Mouse (Mus musculus): Measurements from ENCODE around the gene Grid2ip. TPM values are rescaled to one million over a fixed set of nuclear protein-coding genes. Genes with fewer than 3 reads are reported as not detected.

Gene Grid2ip
- total RNA-seq, 1 experiment from 2014 or later, result not detected

DNA sequence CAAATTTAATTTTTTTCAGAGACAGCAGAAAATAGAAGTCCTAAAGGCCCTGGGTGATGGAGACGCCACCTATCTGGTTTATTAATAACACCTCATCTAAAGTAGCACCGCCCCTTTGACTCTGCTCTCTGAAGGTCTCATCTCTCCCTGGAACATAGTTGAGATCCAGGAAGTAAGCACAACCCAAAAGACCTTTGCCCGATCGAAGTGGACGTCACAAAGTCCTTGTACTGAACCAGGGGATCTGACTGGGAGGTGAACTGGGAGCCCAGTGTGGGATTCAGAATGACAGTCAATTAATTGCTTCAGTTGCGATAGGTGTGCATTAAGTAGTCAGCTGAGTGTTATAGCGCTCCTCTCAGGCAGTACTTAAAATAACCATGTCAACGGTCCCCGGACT is 48.1 kb downstream of the Grid2ip start:
- ATAC-seq (replicated peaks; ENCODE audit: low read depth, poor library complexity, severe bottlenecking), result no peak

DNA sequence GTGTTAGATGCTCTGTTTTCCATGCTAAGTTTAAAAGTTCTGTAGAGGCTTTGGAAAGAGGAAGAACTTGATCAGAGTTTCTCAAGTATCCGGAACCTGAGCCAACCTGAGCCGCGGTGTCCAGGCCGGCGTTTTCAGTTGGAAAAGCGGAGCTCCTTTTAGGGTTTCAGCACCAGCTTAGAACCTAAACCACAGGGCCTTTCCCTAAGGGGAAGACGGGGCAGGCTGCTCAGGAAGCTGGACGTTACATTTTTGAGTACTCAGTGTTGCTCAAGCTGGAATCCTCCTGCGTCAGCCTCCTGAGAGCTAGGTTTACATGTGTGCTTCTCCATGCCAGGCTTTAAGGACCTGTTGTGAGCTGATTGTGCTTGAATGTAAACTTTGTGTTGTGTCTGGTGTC is 49.4 kb downstream of the Grid2ip start:
- ATAC-seq (replicated peaks; ENCODE audit: low read depth, poor library complexity, severe bottlenecking), result no peak

DNA sequence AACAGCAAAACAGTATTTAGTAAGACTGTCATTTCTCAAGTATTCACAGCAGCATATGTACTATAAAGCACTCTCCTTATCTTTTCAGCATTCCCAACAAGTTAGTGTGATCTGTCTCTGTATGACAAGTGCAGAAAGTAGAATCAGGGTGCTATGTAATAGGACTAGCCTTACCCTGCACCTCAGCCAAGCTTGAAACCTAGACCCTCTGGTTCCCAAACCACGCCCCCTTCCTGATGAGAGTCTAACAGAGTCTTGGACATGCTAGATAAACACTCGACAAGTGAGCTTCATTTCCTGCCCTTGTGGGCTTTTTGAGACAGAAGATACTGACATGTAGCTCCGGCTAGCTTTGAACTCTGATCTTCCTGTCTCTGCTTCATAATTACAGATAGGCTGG is 52.1 kb downstream of the Grid2ip start:
- ATAC-seq (replicated peaks; ENCODE audit: low read depth, poor library complexity, severe bottlenecking), result peak; percentile 93

DNA sequence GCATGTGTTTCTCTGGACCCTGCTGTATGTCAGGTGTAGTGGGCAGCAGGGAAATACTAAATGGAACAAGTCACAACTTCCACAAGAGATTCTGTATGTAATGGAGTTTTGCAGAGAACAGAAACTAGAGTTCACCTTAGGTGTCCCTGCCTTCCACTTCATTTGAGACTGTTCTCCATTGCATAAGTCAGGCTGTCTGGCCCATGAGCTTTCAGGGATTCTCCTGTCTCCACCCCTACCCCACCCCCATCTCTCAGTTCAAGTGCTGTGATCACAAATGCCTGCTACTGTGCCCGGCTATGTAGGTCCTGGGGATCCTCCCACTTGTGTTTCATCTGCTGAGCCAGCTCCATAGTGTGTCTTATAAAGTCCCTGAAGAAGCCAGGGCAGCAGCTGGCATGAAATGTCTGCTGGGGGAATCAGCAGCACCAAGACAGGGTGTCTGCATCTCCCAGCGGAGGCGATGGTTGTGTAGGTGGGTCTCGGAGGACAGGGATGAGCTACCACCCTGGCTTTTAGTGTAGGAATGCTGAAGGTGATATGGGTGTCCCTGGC is 53.8 kb downstream of the Grid2ip start:
- ATAC-seq (replicated peaks; ENCODE audit: low read depth, poor library complexity, severe bottlenecking), result no peak

DNA sequence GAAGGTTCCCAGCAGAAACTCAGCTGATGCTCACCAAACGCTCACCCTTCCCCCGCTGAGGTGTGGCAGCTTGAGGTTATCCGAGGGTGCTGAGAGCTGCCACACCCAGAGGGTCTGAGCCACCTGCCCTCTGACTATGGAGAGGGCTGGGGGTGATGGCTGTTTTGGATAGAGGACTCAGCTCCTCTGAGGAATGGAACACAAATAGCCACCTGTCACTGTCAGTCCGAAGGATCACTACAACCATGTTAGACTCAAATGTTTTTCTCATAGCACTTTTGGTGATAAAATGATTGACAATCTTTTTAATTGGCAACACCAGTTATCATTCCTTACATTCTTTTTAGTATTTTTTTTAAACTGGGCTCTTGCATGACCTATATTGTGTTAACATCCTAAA is 64.3 kb downstream of the Grid2ip start:
- ATAC-seq (replicated peaks; ENCODE audit: low read depth, poor library complexity, severe bottlenecking), result no peak

DNA sequence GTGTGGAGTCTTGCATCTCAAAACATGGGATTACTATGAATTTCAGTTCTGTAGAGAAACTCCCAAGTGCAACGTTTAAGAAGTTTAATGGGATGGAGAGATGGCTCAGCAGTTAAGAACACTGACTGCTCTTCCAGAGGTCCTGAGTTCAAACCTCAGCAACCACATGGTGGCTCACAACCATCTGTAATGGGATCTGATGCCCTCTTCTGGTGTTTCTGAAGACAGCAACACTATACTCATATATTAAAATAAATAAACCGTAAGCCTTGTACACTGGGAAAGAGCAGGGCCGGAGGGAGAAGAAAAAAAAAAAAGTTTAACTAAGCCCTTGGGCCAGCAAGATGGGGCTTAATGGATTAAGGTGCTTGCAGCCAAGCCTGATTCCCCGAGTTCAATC is 65.9 kb downstream of the Grid2ip start:
- ATAC-seq (replicated peaks; ENCODE audit: low read depth, poor library complexity, severe bottlenecking), result no peak

DNA sequence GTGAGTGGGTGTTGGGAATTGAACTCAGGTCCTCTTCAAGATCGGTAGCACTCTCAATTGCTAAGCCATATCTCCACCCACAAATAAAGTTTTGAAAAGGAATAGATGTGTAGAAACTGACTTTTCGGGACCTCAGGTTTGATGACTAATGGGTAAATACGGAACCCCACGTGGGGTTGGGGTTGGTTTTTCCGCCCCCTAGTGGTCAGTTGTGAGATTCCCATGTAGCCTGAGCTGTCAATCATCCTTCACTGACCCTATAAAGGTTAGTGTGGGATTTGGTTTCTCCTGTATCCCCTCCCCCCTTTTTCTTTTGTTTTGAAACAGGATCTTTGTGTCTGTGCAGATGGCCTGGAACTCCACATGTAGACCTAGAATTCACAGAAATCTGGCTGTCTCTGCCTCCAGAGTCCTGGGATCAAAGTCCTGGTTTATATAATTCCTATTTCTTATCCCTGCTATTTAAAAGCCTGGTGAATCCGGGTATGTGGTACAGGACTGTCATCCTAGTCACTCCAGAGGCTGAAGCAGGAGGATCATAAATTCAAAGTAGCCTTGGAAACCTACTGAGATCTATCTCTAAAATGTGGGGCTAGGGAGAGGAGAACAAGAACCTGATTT is 66.9 kb downstream of the Grid2ip start:
- peak; percentile 98 for ATAC-seq (replicated peaks; ENCODE audit: low read depth, poor library complexity, severe bottlenecking)

DNA sequence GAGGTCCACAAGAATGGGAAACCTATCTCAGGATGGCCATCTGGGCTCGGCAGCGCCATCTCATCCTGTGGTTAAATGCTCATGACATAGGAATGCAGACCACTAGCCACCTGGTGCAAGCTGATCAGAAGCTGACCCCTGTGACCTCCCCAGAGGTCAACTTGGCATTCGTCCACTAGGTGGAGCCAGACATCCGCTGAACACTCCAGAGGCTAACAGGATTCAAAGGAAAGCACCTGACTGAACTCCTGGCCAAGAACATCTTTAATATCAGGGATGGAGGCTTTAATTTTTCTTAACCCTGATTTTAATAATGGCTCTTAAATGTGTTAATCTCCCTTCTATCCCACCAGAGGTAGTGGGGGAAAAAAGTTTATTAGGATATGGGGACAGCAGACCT is 77.3 kb downstream of the Grid2ip start:
- ATAC-seq (replicated peaks; ENCODE audit: low read depth, poor library complexity, severe bottlenecking), result peak; percentile 97

DNA sequence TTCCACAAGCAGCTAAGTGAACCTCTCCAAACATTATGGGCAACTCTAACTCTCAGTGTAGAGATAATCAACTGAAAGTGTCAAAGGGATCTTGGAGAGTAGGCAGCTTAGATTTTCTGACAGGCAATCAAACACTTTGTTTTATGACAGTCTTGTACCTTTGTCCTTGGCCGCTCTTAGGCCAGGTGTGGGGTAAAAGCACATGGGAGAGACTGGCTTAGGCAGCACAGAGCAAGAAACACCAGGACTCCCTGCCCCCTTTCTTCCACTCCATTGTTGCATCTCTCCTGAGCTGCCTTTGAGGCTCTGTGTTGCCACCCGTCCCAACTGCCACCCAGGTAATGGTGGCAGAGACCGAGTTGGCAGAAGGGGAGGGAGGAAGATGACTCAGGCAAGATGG is 84.2 kb downstream of the Grid2ip start:
- ATAC-seq (replicated peaks; ENCODE audit: low read depth, poor library complexity, severe bottlenecking), result no peak

DNA sequence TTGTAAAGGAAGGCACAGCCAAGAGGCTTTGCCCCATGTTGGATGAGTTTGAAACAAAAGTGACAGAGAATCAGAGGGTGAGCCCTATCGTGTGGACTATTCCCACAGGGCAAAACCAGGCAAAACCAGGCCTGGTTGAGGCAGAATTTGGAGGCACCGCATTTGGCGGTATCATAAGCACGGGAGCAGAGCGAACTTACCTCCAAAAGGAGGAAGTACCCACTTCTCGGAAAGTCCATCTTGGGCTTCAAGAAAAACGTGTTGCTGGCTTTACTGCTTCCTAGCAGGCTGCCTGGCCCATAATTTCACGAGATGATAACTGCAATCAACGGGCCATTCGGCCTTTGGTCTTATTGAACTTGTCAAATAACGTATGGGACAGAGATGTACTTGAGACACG is 84.6 kb downstream of the Grid2ip start:
- no peak for ATAC-seq (replicated peaks; ENCODE audit: low read depth, poor library complexity, severe bottlenecking)

Other genes starting within 250 kb of the Grid2ip start
- 46.8 and 76.1 TPM in 2 replicates for gene Rnf216, start 244.3 kb upstream of the Grid2ip start, total RNA-seq (2017)
- 0.09 TPM in 1 of 2 replicates, not detected in the other for gene Olfr718-ps1, start 209.8 kb upstream of the Grid2ip start, total RNA-seq (2017)
- 4.8 and 8.4 TPM in 2 replicates for gene Rbak, start 176.6 kb upstream of the Grid2ip start, total RNA-seq (2017)
- not detected in 2 replicates for gene Spdye4b, start 176.3 kb upstream of the Grid2ip start, total RNA-seq (2017)
- gene Spdye4a, start 130.4 kb upstream of the Grid2ip start, total RNA-seq (2017), result not detected in 2 replicates
- 17.9 and 24.4 TPM in 2 replicates for gene Zfp12, start 122.2 kb upstream of the Grid2ip start, total RNA-seq (2017)
- 3.9 and 4.2 TPM in 2 replicates for gene Zfp316, start 87.3 kb upstream of the Grid2ip start, total RNA-seq (2017)
- gene Zfp853, start 63.7 kb upstream of the Grid2ip start, total RNA-seq (2017), result not detected in 2 replicates
- 13.7 and 22.0 TPM in 2 replicates for gene E130309D02Rik, start 42.0 kb upstream of the Grid2ip start, total RNA-seq (2017)
- gene Zdhhc4, start 28.1 kb upstream of the Grid2ip start, total RNA-seq (2017), result 35.8 and 36.3 TPM in 2 replicates
- gene Kdelr2, start 46.5 kb downstream of the Grid2ip start, total RNA-seq (2017), result 75.4 and 96.4 TPM in 2 replicates
- gene Daglb, start 107.2 kb downstream of the Grid2ip start, total RNA-seq (2017), result 6.8 and 7.4 TPM in 2 replicates
- 113 and 129 TPM in 2 replicates for gene Rac1, start 170.7 kb downstream of the Grid2ip start, total RNA-seq (2017)